Mouse (Mus musculus): Measurements from ENCODE around the gene Egfr. TPM values are rescaled to one million over a fixed set of nuclear protein-coding genes. Genes with fewer than 3 reads are reported as not detected.

Gene Egfr
- polyA plus RNA-seq (2012; rRNA removed; ENCODE audit: low replicate concordance) = 21.1 and 31.0 TPM in 2 replicates

GRCm38 (mm10) chr11:16752007-16752348 lies at the start of gene Egfr:
Gene Egfr, plus strand, starts transcription at chr11:16752203.

GRCm38 (mm10) chr11:16950976-16951760 lies 199.2 kb downstream of the Egfr start, which contains the start of gene Fbxo48:
Gene Fbxo48, plus strand, starts transcription at chr11:16951375.

Other genes starting within 250 kb of the Egfr start
- 1.5 and 2.3 TPM in 2 replicates for gene Sec61g, start 243.7 kb upstream of the Egfr start, polyA plus RNA-seq (2012; rRNA removed; ENCODE audit: low replicate concordance)
- 0.06 and 0.44 TPM in 2 replicates for gene Fbxo48, start 199.2 kb downstream of the Egfr start, polyA plus RNA-seq (2012; rRNA removed; ENCODE audit: low replicate concordance)

All from duodenum, adult 2 months (tissue).